8 mouse cellular contexts compared by ENCODE assay signal in the genomic region with DNA sequence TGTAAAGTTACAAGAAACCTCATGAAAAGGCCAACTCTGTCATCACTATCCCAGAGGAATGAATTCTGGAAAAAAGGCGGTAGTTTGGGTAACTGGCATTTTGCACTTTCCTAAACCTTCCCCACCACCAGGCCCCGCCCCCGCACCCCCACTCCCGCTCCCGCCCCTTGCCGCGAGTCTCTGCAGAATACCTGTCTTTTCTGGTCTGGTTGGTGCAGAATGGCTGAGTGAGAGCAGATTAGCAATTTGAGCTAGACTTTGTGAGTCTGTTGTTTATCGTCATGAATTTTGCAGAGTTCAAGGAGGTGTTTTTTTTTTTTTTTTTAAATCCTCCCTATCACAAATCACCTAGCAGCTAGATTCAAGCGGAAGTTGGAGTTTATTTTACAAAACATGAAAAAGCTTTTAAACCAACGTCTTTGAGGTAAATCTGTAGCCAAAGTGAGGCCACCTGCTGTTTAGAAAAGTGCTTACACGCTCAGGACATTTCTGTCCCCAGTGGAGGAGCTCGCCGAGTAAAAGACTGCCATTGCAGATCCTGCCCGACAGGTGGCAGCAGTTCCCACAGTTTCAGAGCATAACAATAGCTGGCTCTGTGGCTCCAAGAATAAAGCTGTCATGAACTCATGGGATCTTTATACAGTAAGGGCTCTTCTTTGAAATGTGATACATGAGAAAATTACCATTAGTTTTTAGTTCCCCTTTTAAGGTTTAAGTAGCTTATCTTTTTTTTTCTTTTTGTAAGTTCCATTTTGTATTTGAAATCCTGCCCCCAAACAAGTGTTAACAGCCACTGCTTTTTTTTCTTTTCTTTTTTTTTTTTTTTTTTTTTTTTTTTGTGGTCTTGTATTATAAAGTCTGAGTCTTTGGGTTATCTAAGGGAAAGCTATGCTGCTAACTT.
A peak's percentile ranks its signal among the peaks of the same experiment; 100 is the strongest.
DNase-seq lines count a peak whose midpoint lies in the region; ATAC-seq and TF ChIP-seq lines count a peak whose summit lies in the region.

No protein-coding gene starts in this region.

- WGBS in forebrain, embryonic 15.5 days, result 2% methylated on average over 14 of the region's 14 CpGs
- 3% methylated on average over 14 of the region's 14 CpGs for WGBS in large intestine, adult 2 months
- 5% methylated on average over 14 of the region's 14 CpGs for WGBS in liver, embryonic 16.5 days (ENCODE audit: insufficient replicate concordance)
- WGBS in neural tube, embryonic 13.5 days, result 5% methylated on average over 14 of the region's 14 CpGs

- no peaks in the 10 kb centered on the region for H3K36me3 ChIP-seq in ES-E14 (ENCODE audit: control insufficient read depth, insufficient read depth, low read length, poor library complexity, severe bottlenecking)
- H3K36me3 ChIP-seq in forebrain, embryonic 15.5 days, result no peaks in the 10 kb centered on the region
- H3K36me3 ChIP-seq in liver, embryonic 16.5 days (ENCODE audit: control insufficient read depth, insufficient read depth), result no peaks in the 10 kb centered on the region
- H3K36me3 ChIP-seq in neural tube, embryonic 13.5 days, result no peaks in the 10 kb centered on the region

- no peak overlapping the region for H3K9ac ChIP-seq in ES-E14 (ENCODE audit: insufficient read depth, low read depth, low read length, poor library complexity, severe bottlenecking)
- no peak overlapping the region for H3K9ac ChIP-seq in forebrain, embryonic 15.5 days (replicated peaks)
- no peak overlapping the region for H3K9ac ChIP-seq in liver, embryonic 16.5 days (ENCODE audit: low read depth, low read length)
- H3K9ac ChIP-seq in neural tube, embryonic 13.5 days, result peak overlapping the region; percentile 54; the same call in 1 of the 2 replicates

- in situ Hi-C loops in ES-E14 (cut with MboI; ENCODE audit: low sequenced_read_pairs in 2 of 2, unreplicated experiment in 2 of 2), result no loop called here

- H3K9me3 ChIP-seq in ES-E14 (ENCODE audit: control insufficient read depth, insufficient read depth, low read depth, low read length), result no peaks in the 10 kb centered on the region
- no peaks in the 10 kb centered on the region for H3K9me3 ChIP-seq in forebrain, embryonic 15.5 days
- H3K9me3 ChIP-seq in liver, embryonic 16.5 days (replicated peaks; ENCODE audit: control insufficient read depth, low read length), result no peaks in the 10 kb centered on the region
- H3K9me3 ChIP-seq in neural tube, embryonic 13.5 days, result no peaks in the 10 kb centered on the region

- ATAC-seq in forebrain, embryonic 15.5 days (replicated peaks), result peak; percentile 86
- ATAC-seq in liver, embryonic 16.5 days (ENCODE audit: low read depth), result 0 out of 2 replicates have a peak, but pooled peaks have one; percentile 16
- peak; percentile 91 for ATAC-seq in neural tube, embryonic 13.5 days (ENCODE audit: low read depth)

- peak overlapping the region; percentile 38 for H3K4me2 ChIP-seq in forebrain, embryonic 15.5 days (replicated peaks)
- peak overlapping the region; percentile 24; the same call in 1 of the 2 replicates for H3K4me2 ChIP-seq in liver, embryonic 16.5 days (ENCODE audit: low read depth, low read length)
- H3K4me2 ChIP-seq in neural tube, embryonic 13.5 days, result peak overlapping the region; percentile 43

- no peak overlapping the region for H3K27ac ChIP-seq in ES-E14 (ENCODE audit: insufficient read depth, low read depth, low read length, poor library complexity, severe bottlenecking)
- H3K27ac ChIP-seq in forebrain, embryonic 15.5 days (replicated peaks), result no peak overlapping the region
- H3K27ac ChIP-seq in liver, embryonic 16.5 days (ENCODE audit: low read length), result no peak overlapping the region
- no peak overlapping the region for H3K27ac ChIP-seq in neural tube, embryonic 13.5 days (replicated peaks)

- DNase-seq in ES-E14 (ENCODE audit: low read depth, low spot score), result peak; percentile 91
- peak; percentile 72 for DNase-seq in cerebellum, adult 11-12 months
- DNase-seq in heart, postnatal 14 days, result peak; percentile 85 to 89
- peak; percentile 81 for DNase-seq in large intestine, adult 2 months (ENCODE audit: low read depth, low spot score)
- DNase-seq in telencephalon, adult 2 months (ENCODE audit: low read depth, low spot score), result peak; percentile 75

- 0 out of 2 replicates have a peak, but pooled peaks cover 3% of the 10 kb centered on the region for H3K27me3 ChIP-seq in forebrain, embryonic 15.5 days
- peaks cover 3% of the 10 kb centered on the region; the same call in 1 of the 2 replicates for H3K27me3 ChIP-seq in liver, embryonic 16.5 days (ENCODE audit: control insufficient read depth, insufficient read depth, low read depth, low read length)
- no peaks in the 10 kb centered on the region for H3K27me3 ChIP-seq in neural tube, embryonic 13.5 days

- peak overlapping the region; percentile 3 to 24 for H3K4me3 ChIP-seq in ES-E14 (ENCODE audit: insufficient read depth in 1 of 2, low read depth in 1 of 2, low read length in 2 of 2, poor library complexity in 1 of 2, severe bottlenecking in 1 of 2)
- peak overlapping the region; percentile 17; the same call in 1 of the 2 replicates for H3K4me3 ChIP-seq in forebrain, embryonic 15.5 days
- no peak overlapping the region for H3K4me3 ChIP-seq in liver, embryonic 16.5 days (ENCODE audit: low read depth, low read length)
- H3K4me3 ChIP-seq in neural tube, embryonic 13.5 days, result peak overlapping the region; percentile 3

- H3K4me1 ChIP-seq in ES-E14 (ENCODE audit: control insufficient read depth in 2 of 2, insufficient read depth in 2 of 2, low read length in 2 of 2, poor library complexity in 1 of 2), result peaks cover 0 to 3% of the 10 kb centered on the region in 2 experiments; a peak in 2 of 4 replicates
- peaks cover 9% of the 10 kb centered on the region for H3K4me1 ChIP-seq in forebrain, embryonic 15.5 days
- H3K4me1 ChIP-seq in liver, embryonic 16.5 days (ENCODE audit: control insufficient read depth, low read depth, low read length), result no peaks in the 10 kb centered on the region; the same call in 1 of the 2 replicates
- peaks cover 5% of the 10 kb centered on the region for H3K4me1 ChIP-seq in neural tube, embryonic 13.5 days (replicated peaks)

- intact Hi-C loops in heart, postnatal 14 days (cut with DNase I), result loop anchor here (1.0 to 2.0 kb wide), 3 partner anchors 73 to 444 kb away; no protein-coding TSS in a partner anchor

TF ChIP-seq in ES-E14, 5 proteins besides CTCF, POLR2A, EP300 and RAD21:
- TF ChIP-seq ZNF384 (IDR thresholded peaks at IDR 0.05; ENCODE audit: low read depth, low read length) (peak; percentile 65), ZC3H11A (IDR thresholded peaks at IDR 0.05; ENCODE audit: borderline replicate concordance, low read depth, low read length) (peak; percentile 89), HCFC1 (IDR thresholded peaks at IDR 0.05; ENCODE audit: borderline replicate concordance, insufficient read depth, low read length) (no peak), CHD2 (IDR thresholded peaks at IDR 0.05; ENCODE audit: low read depth, low read length) (no peak), MAFK (IDR thresholded peaks at IDR 0.05; ENCODE audit: insufficient read depth, low read depth, low read length) (no peak; the same call in 1 of the 2 replicates)

Comparison
In these comparisons a context has a peak if more than half of its experiments do, and no peak if none do; other contexts are left out.
1. ATAC-seq: peak in every context shown above with its lines; median percentile 91 in neural tube, embryonic 13.5 days; 86 in forebrain, embryonic 15.5 days; 16 in liver, embryonic 16.5 days.